Mouse (Mus musculus): ENCODE results near the gene Fam53b. TPM values are rescaled to one million over a fixed set of nuclear protein-coding genes. Genes with fewer than 3 reads are reported as not detected.

Fam53b gene
- polyA plus RNA-seq (2012): 40.5 and 40.9 TPM in 2 replicates

DNA sequence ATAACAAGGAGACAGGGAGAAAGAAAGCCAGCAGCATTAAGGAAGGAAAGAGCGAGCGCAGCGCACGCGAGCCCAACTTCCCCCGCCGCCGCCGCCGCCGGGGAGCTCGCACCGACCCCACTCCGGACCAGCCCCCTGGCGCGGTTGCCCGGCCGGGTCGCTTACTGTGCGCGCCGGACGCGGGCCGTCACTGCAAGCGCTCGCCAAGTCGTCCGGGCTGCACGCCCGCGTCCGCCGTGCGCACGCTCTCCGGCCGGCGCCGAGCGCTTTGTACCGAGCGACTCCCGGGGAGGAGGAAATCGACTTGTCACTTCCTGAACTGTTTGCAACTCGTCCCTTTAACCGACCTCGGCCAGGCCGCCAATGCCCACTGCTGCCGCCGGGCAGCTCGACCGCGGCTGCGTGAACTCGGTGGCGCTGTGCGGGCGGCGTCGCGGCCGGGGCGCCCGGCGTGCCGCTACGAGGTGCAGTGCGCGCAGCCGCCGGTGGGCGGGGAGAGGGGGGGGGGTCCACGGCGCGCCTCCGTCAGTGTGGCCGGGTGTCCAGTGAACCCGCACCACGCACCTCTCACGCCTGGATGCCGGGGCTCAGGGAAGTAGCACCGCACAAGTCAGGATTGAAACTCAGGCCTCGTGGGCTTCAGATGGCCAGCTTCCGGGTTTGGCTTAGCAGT lies at the start of gene Fam53b:
Fam53b (minus strand) TSS at position 471 of the 673 bp plus-strand sequence.

DNA sequence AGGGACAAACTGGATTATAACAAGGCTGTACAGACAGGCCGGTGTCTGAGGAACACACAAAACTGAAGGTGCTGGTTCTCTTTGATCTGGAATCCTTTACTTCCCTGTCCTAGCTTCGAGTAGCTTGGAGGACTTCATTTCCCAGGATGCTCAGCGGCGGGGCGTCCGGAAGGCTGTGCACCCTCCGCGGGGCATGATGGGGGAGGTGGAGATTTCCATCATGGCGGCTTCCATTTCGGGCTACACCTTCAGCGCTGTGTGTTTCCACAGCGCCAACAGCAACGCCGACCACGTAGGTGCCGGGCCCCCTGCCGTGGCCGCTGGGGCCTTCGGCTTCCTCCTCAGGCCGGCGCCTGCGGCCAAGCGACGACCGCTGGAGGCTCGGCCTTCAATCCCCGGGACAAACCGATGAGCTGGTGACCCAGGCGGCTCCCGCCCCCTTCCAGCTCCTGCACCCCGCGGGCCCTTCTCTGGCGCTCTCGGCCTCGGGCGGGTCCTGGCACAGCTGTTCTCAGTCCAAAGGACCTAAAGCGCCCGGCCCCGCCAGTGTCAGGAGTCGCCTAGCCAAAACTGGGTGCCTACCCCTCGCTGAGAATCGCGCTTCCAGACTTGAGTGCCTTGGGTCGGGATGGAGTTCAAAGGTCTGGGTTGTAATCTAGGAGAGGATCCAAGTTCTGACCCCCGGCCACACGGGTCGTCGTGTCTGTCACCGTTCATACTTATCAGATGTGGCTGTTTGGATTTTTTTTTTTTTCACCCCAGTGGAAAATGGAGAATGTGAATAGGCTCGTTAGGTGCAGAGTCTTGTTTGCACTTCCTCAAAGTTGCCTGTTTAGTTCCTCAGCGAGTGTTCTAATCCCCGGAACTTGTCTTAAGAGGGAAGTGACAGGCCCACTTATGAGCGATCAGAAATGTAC lies 45.6 kb upstream of the Fam53b start, which contains the start of gene Abraxas2:
Abraxas2 (plus strand) TSS at position 184 of the 917 bp plus-strand sequence.

DNA sequence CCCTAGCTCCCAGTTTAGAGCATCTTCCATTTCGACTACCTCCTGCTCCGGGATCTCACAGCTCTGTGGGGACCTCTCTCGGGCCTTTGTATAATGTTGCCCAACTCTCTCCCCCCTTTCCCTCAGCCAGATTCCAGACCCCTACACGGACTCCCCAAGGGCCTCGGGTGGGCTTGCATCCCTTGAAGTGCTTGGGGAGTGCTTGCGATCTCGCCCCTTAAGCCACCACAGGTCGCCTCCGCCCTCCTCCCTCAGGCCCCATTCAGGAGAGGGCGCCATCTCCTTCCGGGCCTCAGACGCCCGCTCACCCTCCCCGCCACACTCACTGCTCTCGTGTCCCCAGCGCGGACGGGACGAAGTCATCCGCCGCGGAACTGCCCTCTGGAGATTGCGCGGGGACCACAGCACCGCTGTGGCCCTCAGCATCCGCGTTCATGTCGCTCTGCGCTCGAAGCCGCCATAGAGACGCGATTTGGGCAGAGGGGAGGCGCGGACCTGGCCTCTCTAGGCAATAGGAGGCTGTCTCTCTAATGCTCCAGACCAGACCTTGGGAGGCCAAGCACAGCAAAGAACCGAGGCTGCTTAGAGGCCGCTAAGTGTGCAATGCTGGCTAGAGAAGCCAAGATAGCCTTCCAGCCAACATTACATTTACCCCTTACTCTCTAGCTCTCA lies 38.6 kb upstream of the Fam53b start, which contains the start of gene Eef1akmt2:
Eef1akmt2 (minus strand) TSS at position 501 of the 672 bp plus-strand sequence.

Other genes starting within 250 kb of the Fam53b start
- gene Oat, start 237.5 kb downstream of the Fam53b start, polyA plus RNA-seq (2012): 2.7 and 3.0 TPM in 2 replicates
- 0.08 and 0.11 TPM in 2 replicates for gene Nkx1-2, start 214.2 kb downstream of the Fam53b start, polyA plus RNA-seq (2012)
- 6.1 and 7.9 TPM in 2 replicates for gene Lhpp, start 203.2 kb downstream of the Fam53b start, polyA plus RNA-seq (2012)
- gene Eef1akmt2, start 38.8 kb upstream of the Fam53b start, polyA plus RNA-seq (2012): 13.8 and 16.4 TPM in 2 replicates
- 4.4 and 4.6 TPM in 2 replicates for gene Abraxas2, start 45.3 kb upstream of the Fam53b start, polyA plus RNA-seq (2012)
- 4.1 and 4.3 TPM in 2 replicates for gene Zranb1, start 117.3 kb upstream of the Fam53b start, polyA plus RNA-seq (2012)